Mouse (Mus musculus) heart, postnatal 0 days (tissue): ENCODE results near the gene Klc3.

Source experiments
- CTCF ChIP-seq: IDR thresholded peaks from 2 replicates; pipeline ENCODE4 v1.5.1; 2016; ENCODE audit warnings: antibody characterized with exemption, control low read depth, low read depth
- EP300 ChIP-seq: IDR thresholded peaks from 2 replicates; pipeline ENCODE4 v1.6.1; 2016; ENCODE audit warnings: antibody characterized with exemption, low read depth

- TF ChIP-seq CTCF (no peak), EP300 (no peak)
Measured at GRCm38 (mm10) chr7:19349188-19349915, 54.6 kb downstream of the Klc3 start.
